Mouse (Mus musculus) splenic B cell, adult 2 months (primary cell): ENCODE measurements around the gene Ccdc189.
A peak's percentile ranks its signal among the peaks of the same experiment; 100 is the strongest.

ENCODE experiments used
- DNase-seq: peaks from one replicate; pipeline ENCODE4 v3.0.0-alpha.2; 2011; ENCODE audit warnings: low read depth, low spot score
- H3K27me3 ChIP-seq: 2 replicates; pipeline ENCODE4 v1.6.1; 2012; ENCODE audit warnings: mild to moderate bottlenecking, low read length, moderate library complexity, mixed read lengths; ENCODE audit not compliant: control insufficient read depth, poor library complexity, insufficient read depth, severe bottlenecking
- H3K36me3 ChIP-seq: 2 replicates; pipeline ENCODE4 v1.6.1; 2012; ENCODE audit warnings: mild to moderate bottlenecking, low read length, moderate library complexity, mixed read lengths; ENCODE audit not compliant: control insufficient read depth, poor library complexity, insufficient read depth, severe bottlenecking

The Ccdc189 gene

GRCm38 (mm10) chr7:127611011-127611410 lies 22.6 kb upstream of the Ccdc189 start:
- Histone ChIP-seq H3K27me3 (no peaks in the 10 kb centered on the region), H3K36me3 (no peaks in the 10 kb centered on the region)
- no peak for DNase-seq

- peaks cover 5% of the 10 kb centered on the region for H3K36me3 ChIP-seq
- no peak for DNase-seq
- H3K27me3 ChIP-seq: no peaks in the 10 kb centered on the region
These were observed 18.8 kb upstream of the Ccdc189 start for GRCm38 (mm10) chr7:127607150-127607549.

GRCm38 (mm10) chr7:127604256-127604655 lies 15.9 kb upstream of the Ccdc189 start:
- Histone ChIP-seq H3K27me3 (no peaks in the 10 kb centered on the region), H3K36me3 (peaks cover 8% of the 10 kb centered on the region)
- DNase-seq: no peak

- H3K36me3 ChIP-seq: peaks cover 8% of the 10 kb centered on the region
- DNase-seq: no peak
- no peaks in the 10 kb centered on the region for H3K27me3 ChIP-seq
These were observed 14.5 kb upstream of the Ccdc189 start for GRCm38 (mm10) chr7:127602903-127603302.

GRCm38 (mm10) chr7:127601735-127602134 lies 13.3 kb upstream of the Ccdc189 start:
- no peak for DNase-seq
- Histone ChIP-seq H3K27me3 (no peaks in the 10 kb centered on the region), H3K36me3 (peaks cover 12% of the 10 kb centered on the region)

GRCm38 (mm10) chr7:127600612-127601011 lies 12.2 kb upstream of the Ccdc189 start:
- peaks cover 17% of the 10 kb centered on the region for H3K36me3 ChIP-seq
- no peaks in the 10 kb centered on the region for H3K27me3 ChIP-seq
- DNase-seq: no peak

- no peak for DNase-seq
- H3K36me3 ChIP-seq: peaks cover 26% of the 10 kb centered on the region
- H3K27me3 ChIP-seq: no peaks in the 10 kb centered on the region
These were observed 8.4 kb upstream of the Ccdc189 start for GRCm38 (mm10) chr7:127596747-127597146.

- Histone ChIP-seq H3K27me3 (no peaks in the 10 kb centered on the region), H3K36me3 (peaks cover 28% of the 10 kb centered on the region)
- no peak for DNase-seq
These were observed 4.2 kb upstream of the Ccdc189 start for GRCm38 (mm10) chr7:127592575-127592974.

GRCm38 (mm10) chr7:127591108-127591507 lies 2.7 kb upstream of the Ccdc189 start:
- Histone ChIP-seq H3K27me3 (no peaks in the 10 kb centered on the region), H3K36me3 (peaks cover 23% of the 10 kb centered on the region)
- DNase-seq: no peak

GRCm38 (mm10) chr7:127589637-127590036 lies 1.2 kb upstream of the Ccdc189 start:
- DNase-seq: no peak

GRCm38 (mm10) chr7:127588901-127589300 lies 506 bp upstream of the Ccdc189 start:
- DNase-seq: no peak
- H3K27me3 ChIP-seq: no peaks in the 10 kb centered on the region
- H3K36me3 ChIP-seq: peaks cover 8% of the 10 kb centered on the region

More at GRCm38 (mm10) chr7:127589637-127590036, 1.2 kb upstream of the Ccdc189 start:
- H3K36me3 ChIP-seq: peaks cover 12% of the 10 kb centered on the region
- no peaks in the 10 kb centered on the region for H3K27me3 ChIP-seq

GRCm38 (mm10) chr7:127587196-127587595 lies 1.2 kb downstream of the Ccdc189 start:
- Histone ChIP-seq H3K27me3 (no peaks in the 10 kb centered on the region), H3K36me3 (peaks cover 10% of the 10 kb centered on the region)
- no peak for DNase-seq

- Histone ChIP-seq H3K36me3 (peaks cover 8% of the 10 kb centered on the region), H3K27me3 (no peaks in the 10 kb centered on the region)
- DNase-seq: no peak
These were observed 2.2 kb downstream of the Ccdc189 start for GRCm38 (mm10) chr7:127586149-127586548.

- H3K27me3 ChIP-seq: no peaks in the 10 kb centered on the region
- no peak for DNase-seq
These were observed 3.4 kb downstream of the Ccdc189 start for GRCm38 (mm10) chr7:127585031-127585430.

GRCm38 (mm10) chr7:127583260-127583659 lies 5.1 kb downstream of the Ccdc189 start:
- Histone ChIP-seq H3K36me3 (peaks cover 6% of the 10 kb centered on the region), H3K27me3 (no peaks in the 10 kb centered on the region)
- DNase-seq: no peak

More at GRCm38 (mm10) chr7:127585031-127585430, 3.4 kb downstream of the Ccdc189 start:
- peaks cover 6% of the 10 kb centered on the region for H3K36me3 ChIP-seq

GRCm38 (mm10) chr7:127574115-127574514 lies 14.3 kb downstream of the Ccdc189 start:
- DNase-seq: peak; percentile 9
- 0 out of 2 replicates have a peak, but pooled peaks cover 2% of the 10 kb centered on the region for H3K36me3 ChIP-seq
- no peaks in the 10 kb centered on the region for H3K27me3 ChIP-seq
